Mouse (Mus musculus) kidney, postnatal 0 days (tissue): ENCODE measurements around the gene Auh. TPM values are rescaled to one million over a fixed set of nuclear protein-coding genes. Genes with fewer than 3 reads are reported as not detected.

ENCODE experiments used
- ATAC-seq: fragments of 200-750 bp; cut with Nextera tagmentation; replicated peaks from 2 replicates; pipeline ENCODE4 v1.8.0; 2017; ENCODE audit warnings: low read depth, moderate number of reproducible peaks, moderate TSS enrichment, moderate library complexity; ENCODE audit not compliant: low FRiP score
- DNase-seq: peaks from one replicate; pipeline ENCODE4 v3.0.0-alpha.2; 2016; ENCODE audit warnings: low spot score
- H3K27ac ChIP-seq: fragments of 300-500 bp; sonication (generic); 2 replicates; pipeline ENCODE4 v1.5.1; 2014; ENCODE audit warnings: mild to moderate bottlenecking
- H3K27me3 ChIP-seq: fragments of 300-500 bp; sonication (generic); 2 replicates; pipeline ENCODE4 v1.6.1; 2014; ENCODE audit warnings: low read length, mixed read lengths; ENCODE audit not compliant: insufficient read depth
- H3K36me3 ChIP-seq: fragments of 300-500 bp; sonication (generic); 2 replicates; pipeline ENCODE4 v1.6.1; 2014; ENCODE audit warnings: low read length, mixed read lengths; ENCODE audit not compliant: insufficient read depth
- H3K4me1 ChIP-seq: fragments of 300-500 bp; sonication (generic); replicated peaks from 2 replicates; pipeline ENCODE4 v1.6.1; 2014; ENCODE audit warnings: antibody characterized with exemption, low read length, mixed read lengths; ENCODE audit not compliant: insufficient read depth
- H3K4me2 ChIP-seq: fragments of 300-500 bp; sonication (generic); 2 replicates; pipeline ENCODE4 v1.6.1; 2014; ENCODE audit warnings: mild to moderate bottlenecking, low read length, moderate library complexity, mixed read lengths
- H3K4me3 ChIP-seq: fragments of 300-500 bp; sonication (generic); replicated peaks from 2 replicates; pipeline ENCODE4 v1.5.1; 2014; ENCODE audit warnings: low read depth, low read length
- H3K9ac ChIP-seq: fragments of 300-500 bp; sonication (generic); 2 replicates; pipeline ENCODE4 v1.6.1; 2014; ENCODE audit warnings: low read depth, low read length
- H3K9me3 ChIP-seq: fragments of 300-500 bp; sonication (generic); replicated peaks from 2 replicates; pipeline ENCODE4 v1.6.1; 2016; ENCODE audit warnings: low read length, inconsistent platforms, mixed read lengths
- CTCF ChIP-seq: IDR thresholded peaks from 2 replicates; pipeline ENCODE4 v1.5.1; 2016; ENCODE audit warnings: antibody characterized with exemption, low read depth, mild to moderate bottlenecking, moderate library complexity
- WGBS: fragments of 180-500 bp; shearing (Covaris S2); extraction: QIAGEN DNeasy Blood & Tissue Kit; methylation state at CpG from one replicate; pipeline ENCODE4 v1.1.7; 2014; 5-methylcytosine and 5-hydroxymethylcytosine counted together
- polyA plus RNA-seq: library from polyadenylated mRNA; unstranded; fragments of >200 nt; fragmentation: Nextera tagmentation; extraction: Ambion mirVana; gene quantifications from 2 replicates; pipeline ENCODE4 v1.2.1, GENCODE M21; 2015

Gene Auh
- polyA plus RNA-seq, 1 experiment from 2014 or later: 81.3 TPM

- no peak overlapping the region for H3K4me3 ChIP-seq
- TF ChIP-seq CTCF: no peak
- 87% methylated on average over 6 of the region's 6 CpGs for WGBS
- H3K4me2 ChIP-seq: no peak overlapping the region
- ATAC-seq: no peak
- no peak overlapping the region for H3K27ac ChIP-seq
- H3K9me3 ChIP-seq: no peaks in the 10 kb centered on the region
- no peaks in the 10 kb centered on the region for H3K36me3 ChIP-seq
- no peak for DNase-seq
- H3K27me3 ChIP-seq: no peaks in the 10 kb centered on the region
- no peak overlapping the region for H3K9ac ChIP-seq
- H3K4me1 ChIP-seq: no peaks in the 10 kb centered on the region
These were observed 24.5 kb upstream of the Auh start for GRCm38 (mm10) chr13:52953779-52954553.

- no peak for TF ChIP-seq CTCF
- no peaks in the 10 kb centered on the region for H3K4me1 ChIP-seq
- H3K36me3 ChIP-seq: no peaks in the 10 kb centered on the region
- no peak for DNase-seq
- H3K9ac ChIP-seq: no peak overlapping the region
- ATAC-seq: no peak
- WGBS: 72% methylated on average over 3 of the region's 3 CpGs
- no peak overlapping the region for H3K4me3 ChIP-seq
- H3K9me3 ChIP-seq: no peaks in the 10 kb centered on the region
- no peak overlapping the region for H3K27ac ChIP-seq
- H3K27me3 ChIP-seq: no peaks in the 10 kb centered on the region
- no peak overlapping the region for H3K4me2 ChIP-seq
These were observed 19.7 kb upstream of the Auh start for GRCm38 (mm10) chr13:52949211-52949610.

GRCm38 (mm10) chr13:52947545-52947944 lies 18.1 kb upstream of the Auh start:
- H3K27me3 ChIP-seq: no peaks in the 10 kb centered on the region
- H3K4me3 ChIP-seq: no peak overlapping the region
- H3K4me2 ChIP-seq: no peak overlapping the region
- H3K4me1 ChIP-seq: no peaks in the 10 kb centered on the region
- no peaks in the 10 kb centered on the region for H3K9me3 ChIP-seq
- H3K36me3 ChIP-seq: no peaks in the 10 kb centered on the region
- ATAC-seq: no peak
- no peak for DNase-seq
- TF ChIP-seq CTCF: no peak
- WGBS: 63% methylated on average over 4 of the region's 4 CpGs
- H3K9ac ChIP-seq: no peak overlapping the region
- no peak overlapping the region for H3K27ac ChIP-seq

GRCm38 (mm10) chr13:52945769-52946168 lies 16.3 kb upstream of the Auh start:
- Histone ChIP-seq H3K4me3 (no peak overlapping the region), H3K4me1 (no peaks in the 10 kb centered on the region), H3K27ac (no peak overlapping the region), H3K9me3 (no peaks in the 10 kb centered on the region), H3K27me3 (no peaks in the 10 kb centered on the region), H3K9ac (no peak overlapping the region), H3K36me3 (no peaks in the 10 kb centered on the region), H3K4me2 (no peak overlapping the region)
- 78% methylated on average over 9 of the region's 9 CpGs for WGBS
- ATAC-seq (no peak), DNase-seq (no peak)
- no peak for TF ChIP-seq CTCF

- Histone ChIP-seq H3K27ac (no peak overlapping the region), H3K9me3 (no peaks in the 10 kb centered on the region), H3K4me3 (no peak overlapping the region), H3K27me3 (no peaks in the 10 kb centered on the region), H3K36me3 (no peaks in the 10 kb centered on the region), H3K4me2 (no peak overlapping the region), H3K9ac (no peak overlapping the region), H3K4me1 (no peaks in the 10 kb centered on the region)
- DNase-seq (no peak), ATAC-seq (no peak)
- no peak for TF ChIP-seq CTCF
- WGBS: 69% methylated on average over 4 of the region's 4 CpGs
These were observed 14.6 kb upstream of the Auh start for GRCm38 (mm10) chr13:52944116-52944515.

GRCm38 (mm10) chr13:52942876-52943388 lies 13.5 kb upstream of the Auh start:
- no peak overlapping the region for H3K9ac ChIP-seq
- no peak for DNase-seq
- H3K27me3 ChIP-seq: no peaks in the 10 kb centered on the region
- H3K4me2 ChIP-seq: no peak overlapping the region
- H3K4me3 ChIP-seq: no peak overlapping the region
- H3K9me3 ChIP-seq: no peaks in the 10 kb centered on the region
- no peaks in the 10 kb centered on the region for H3K4me1 ChIP-seq
- WGBS: 75% methylated on average over 1 of the region's 1 CpGs
- H3K27ac ChIP-seq: no peak overlapping the region
- no peak for ATAC-seq
- no peak for TF ChIP-seq CTCF
- no peaks in the 10 kb centered on the region for H3K36me3 ChIP-seq

- no peak for ATAC-seq
- no peak for TF ChIP-seq CTCF
- 55% methylated on average over 7 of the region's 7 CpGs for WGBS
These were observed 11.5 kb upstream of the Auh start for GRCm38 (mm10) chr13:52940956-52941355.

More at GRCm38 (mm10) chr13:52940956-52941355, 11.5 kb upstream of the Auh start:
- Histone ChIP-seq H3K4me3 (no peak overlapping the region), H3K36me3 (no peaks in the 10 kb centered on the region), H3K9ac (no peak overlapping the region), H3K4me2 (no peak overlapping the region), H3K27me3 (no peaks in the 10 kb centered on the region), H3K9me3 (no peaks in the 10 kb centered on the region), H3K27ac (no peak overlapping the region), H3K4me1 (no peaks in the 10 kb centered on the region)
- DNase-seq: no peak
